In the genomic region with DNA sequence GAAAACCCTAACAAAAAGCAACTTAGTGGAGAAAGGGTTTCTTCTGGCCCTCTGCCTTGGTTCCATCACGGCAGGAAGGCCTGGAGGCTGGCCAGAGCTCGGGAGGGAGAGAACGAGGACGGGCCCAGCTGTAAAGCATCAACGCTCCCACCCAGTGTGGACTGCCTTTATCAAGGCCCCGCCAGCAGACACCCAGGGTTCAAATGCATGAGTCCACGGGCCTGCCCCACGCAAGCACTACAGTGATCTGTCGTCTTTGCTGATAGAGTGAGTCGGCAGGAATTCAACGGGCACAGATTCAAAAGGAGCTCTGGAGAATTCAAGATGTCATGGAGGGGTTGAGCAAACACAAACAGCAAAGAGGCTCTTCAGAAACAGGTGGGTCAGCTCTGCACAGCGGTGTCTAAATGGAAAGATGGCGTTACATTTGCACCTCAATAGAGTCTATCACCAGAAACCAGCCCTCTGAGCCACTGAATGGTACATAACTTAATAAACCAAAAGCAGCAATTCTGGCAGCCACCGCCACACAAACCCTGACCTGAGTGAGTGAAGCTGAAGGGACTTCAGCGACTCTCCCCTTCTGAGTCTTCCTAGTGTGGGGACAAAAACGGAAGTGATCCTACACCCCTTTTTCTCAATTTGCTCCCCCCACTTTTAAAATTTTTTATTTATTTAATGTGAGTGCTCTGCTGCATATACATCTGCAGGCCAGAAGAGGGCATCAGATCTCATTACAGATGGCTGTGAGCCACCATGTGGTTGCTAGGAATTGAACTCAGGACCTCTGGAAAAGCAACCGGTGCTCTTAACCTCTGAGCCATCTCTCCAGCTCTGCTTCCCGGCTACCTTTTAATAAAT, we compare ENCODE assay signal across 9 mouse cellular contexts. TPM values are rescaled to one million over a fixed set of nuclear protein-coding genes. Genes with fewer than 3 reads are reported as not detected.
DNase-seq lines count a peak whose midpoint lies in the region; ATAC-seq and TF ChIP-seq lines count a peak whose summit lies in the region.
"Had no signal": no experiment of that assay in that cellular context is flagged by ENCODE, and none has a peak within 500 bp of the region (broad histone marks: within the 10 kb centered on the region; RNA-seq: fewer than 3 reads in every experiment).

No protein-coding gene starts in this region.

- POLR2A ChIA-PET in Patski (lab: Charles Lee): no interaction called here

- H3K4me2 ChIP-seq in forebrain, embryonic 13.5 days: no peak overlapping the region

- peak; percentile 62; the same call in 1 of the 2 replicates for ATAC-seq in forebrain, embryonic 13.5 days
- ATAC-seq in Patski: no peak
- ATAC-seq in monocyte, adult 5-6 weeks (replicated peaks; ENCODE audit: insufficient number of reproducible peaks, low FRiP score, low TSS enrichment, poor library complexity, severe bottlenecking): no peak

- no peak for DNase-seq in forebrain, embryonic 10.5 days (ENCODE audit: extremely low spot score, low spot score)
- peak; percentile 76 for DNase-seq in kidney, postnatal 10 days
- no peak for DNase-seq in kidney, postnatal 25 days
- no peak for DNase-seq in Patski (ENCODE audit: low read depth, low spot score)
- DNase-seq in lung, postnatal 10 days: peak; percentile 44
- DNase-seq in frontal cortex, postnatal 25 days (ENCODE audit: low spot score in 2 of 2): no peak

- no peaks in the 10 kb centered on the region for H3K9me3 ChIP-seq in forebrain, embryonic 13.5 days (replicated peaks)
- H3K9me3 ChIP-seq in forebrain, embryonic 10.5 days: no peaks in the 10 kb centered on the region

- TF ChIP-seq CTCF in Patski (IDR thresholded peaks at IDR 0.05): peak; percentile 65

- no peaks in the 10 kb centered on the region for H3K4me1 ChIP-seq in forebrain, embryonic 13.5 days
- H3K4me1 ChIP-seq in forebrain, embryonic 10.5 days: no peaks in the 10 kb centered on the region

- WGBS in forebrain, embryonic 13.5 days: 70% methylated on average over 18 of the region's 18 CpGs
- 90% methylated on average over 18 of the region's 18 CpGs for WGBS in forebrain, embryonic 10.5 days

- H3K27me3 ChIP-seq in forebrain, embryonic 13.5 days: no peaks in the 10 kb centered on the region
- no peaks in the 10 kb centered on the region for H3K27me3 ChIP-seq in forebrain, embryonic 10.5 days (ENCODE audit: poor library complexity, severe bottlenecking)
- H3K27me3 ChIP-seq in Patski: no peaks in the 10 kb centered on the region

- no peak overlapping the region for H3K4me3 ChIP-seq in forebrain, embryonic 13.5 days
- H3K4me3 ChIP-seq in forebrain, embryonic 10.5 days: no peak overlapping the region
- H3K4me3 ChIP-seq: myocyte had no signal

- peaks cover 67% of the 10 kb centered on the region for H3K36me3 ChIP-seq in forebrain, embryonic 13.5 days (ENCODE audit: poor library complexity, severe bottlenecking)
- peaks cover 83% of the 10 kb centered on the region for H3K36me3 ChIP-seq in forebrain, embryonic 10.5 days (replicated peaks)

- no peak overlapping the region for H3K27ac ChIP-seq in forebrain, embryonic 13.5 days
- no peak overlapping the region for H3K27ac ChIP-seq in forebrain, embryonic 10.5 days

- CTCF ChIA-PET in Patski (lab: Charles Lee): interaction anchor here (1.6 kb wide), 1 partner anchor 8 kb away, joined by 4 read pairs; no protein-coding TSS in a partner anchor

- in situ Hi-C loops in Patski (cut with MboI; ENCODE audit: low pct_unique_long_range_greater_than_20kb): no loop called here

- H3K9ac ChIP-seq in forebrain, embryonic 13.5 days: no peak overlapping the region

RNA-seq across cellular contexts. Expression of a gene that starts 45.3 kb away (rescaled TPM):
- polyA plus RNA-seq in forebrain, embryonic 13.5 days (2015; fragmentation: Nextera tagmentation; extraction: Ambion mirVana): 8.8 and 10.2 TPM in 2 replicates
- polyA plus RNA-seq in forebrain, embryonic 10.5 days (2016; fragmentation: Nextera tagmentation; extraction: Ambion mirVana): 9.6 and 11.5 TPM in 2 replicates
- 68.5 TPM for polyA plus RNA-seq in Patski (2021)
- total RNA-seq in monocyte, adult 5-6 weeks (2017): 58.7 to 97.9 TPM (median 72.9 TPM) in 3 replicates

Comparison
In these comparisons a context has a peak if more than half of its experiments do, and no peak if none do; other contexts are left out.
1. DNase-seq: peak in kidney, postnatal 10 days (single experiment) and lung, postnatal 10 days (single experiment); none in forebrain, embryonic 10.5 days (single experiment), kidney, postnatal 25 days (0 of 2), Patski (single experiment) and frontal cortex, postnatal 25 days (0 of 2).